ENCODE assay signal across 18 mouse cellular contexts in the genomic region with DNA sequence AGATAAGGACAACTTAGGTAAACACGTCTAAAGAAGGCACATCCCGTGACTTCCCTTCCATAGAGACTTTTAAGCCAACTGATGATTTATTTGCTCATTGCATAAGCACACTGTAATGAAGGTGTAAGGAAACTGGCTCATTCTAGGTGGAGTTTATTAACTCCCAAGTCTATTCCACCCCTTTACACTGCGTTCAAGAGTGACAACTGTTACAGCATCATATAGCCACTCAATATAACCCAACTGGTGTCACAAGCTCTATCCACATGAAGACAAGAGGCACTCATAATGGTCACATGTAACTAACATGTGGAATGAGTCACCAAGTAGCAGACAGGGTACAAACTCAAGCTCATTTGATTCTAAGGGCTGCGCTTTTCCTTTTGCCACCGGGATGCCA. TPM values are rescaled to one million over a fixed set of nuclear protein-coding genes. Genes with fewer than 3 reads are reported as not detected.
DNase-seq lines count a peak whose midpoint lies in the region; ATAC-seq and TF ChIP-seq lines count a peak whose summit lies in the region.
"Had no signal": no experiment of that assay in that cellular context is flagged by ENCODE, and none has a peak within 500 bp of the region (broad histone marks: within the 10 kb centered on the region; RNA-seq: fewer than 3 reads in every experiment).

No protein-coding gene starts in this region.

- TF ChIP-seq CTCF in lung, adult 2 months (IDR thresholded peaks at IDR 0.05; ENCODE audit: insufficient read depth, low read length): no peak
- TF ChIP-seq CTCF in intestine, postnatal 0 days (IDR thresholded peaks at IDR 0.05; ENCODE audit: low read depth): no peak
- TF ChIP-seq CTCF in forebrain, postnatal 0 days (IDR thresholded peaks at IDR 0.05; ENCODE audit: low read depth): no peak

- ATAC-seq in intestine, embryonic 14.5 days (replicated peaks; ENCODE audit: low FRiP score, low TSS enrichment, low read depth): peak; percentile 80
- ATAC-seq in intestine, postnatal 0 days: peak; percentile 83
- no peak; the same call in 1 of the 2 replicates for ATAC-seq in forebrain, postnatal 0 days
- ATAC-seq: activated CD4-positive, CD25-positive, alpha-beta regulatory T cell, adult 4 months; forebrain, embryonic 13.5 days; Patski had no signal

- peaks cover 3% of the 10 kb centered on the region; the same call in 1 of the 2 replicates for H3K9me3 ChIP-seq in intestine, embryonic 14.5 days (ENCODE audit: control insufficient read depth, low read length)
- no peaks in the 10 kb centered on the region for H3K9me3 ChIP-seq in intestine, postnatal 0 days (ENCODE audit: control insufficient read depth)
- H3K9me3 ChIP-seq in forebrain, postnatal 0 days (ENCODE audit: low read length): no peaks in the 10 kb centered on the region
- H3K9me3 ChIP-seq: embryonic facial prominence, embryonic 13.5 days; forebrain, embryonic 13.5 days; hindbrain, embryonic 15.5 days had no signal

- no peaks in the 10 kb centered on the region for H3K36me3 ChIP-seq in intestine, embryonic 14.5 days (ENCODE audit: control insufficient read depth, insufficient read depth, low read length)
- H3K36me3 ChIP-seq in intestine, postnatal 0 days (ENCODE audit: control insufficient read depth, insufficient read depth): no peaks in the 10 kb centered on the region
- H3K36me3 ChIP-seq in forebrain, postnatal 0 days (ENCODE audit: insufficient read depth): no peaks in the 10 kb centered on the region
- H3K36me3 ChIP-seq: embryonic facial prominence, embryonic 13.5 days; hindbrain, embryonic 15.5 days had no signal

- DNase-seq in lung, postnatal 36 days: peak; percentile 2
- DNase-seq in lung, adult 2 months: no peak
- DNase-seq in intestine, embryonic 14.5 days (ENCODE audit: low spot score): no peak
- DNase-seq in gastrocnemius, postnatal 14 days: no peak
- no peak for DNase-seq in forebrain, postnatal 0 days
- DNase-seq: adrenal gland, postnatal 14 days; cerebellum, adult 11-12 months; cerebellum, adult 9-11 months; cerebellum, postnatal 36 days; heart, postnatal 36 days had no signal

- 0 out of 2 replicates have a peak, but pooled peaks cover 2% of the 10 kb centered on the region for H3K27me3 ChIP-seq in intestine, embryonic 14.5 days (replicated peaks; ENCODE audit: control insufficient read depth, insufficient read depth, low read length)
- H3K27me3 ChIP-seq in intestine, postnatal 0 days (replicated peaks; ENCODE audit: control insufficient read depth, insufficient read depth, low read length): peaks cover 9% of the 10 kb centered on the region; the same call in 1 of the 2 replicates
- no peaks in the 10 kb centered on the region for H3K27me3 ChIP-seq in forebrain, postnatal 0 days (ENCODE audit: insufficient read depth, low read length)
- H3K27me3 ChIP-seq: CH12.LX; embryonic facial prominence, embryonic 13.5 days; forebrain, embryonic 13.5 days; heart, embryonic 12.5 days; hindbrain, embryonic 15.5 days; Patski had no signal

- intact Hi-C loops in gastrocnemius, postnatal 14 days (cut with DNase I; ENCODE audit: low total_unique reads): no loop called here

- no peak overlapping the region for H3K27ac ChIP-seq in intestine, embryonic 14.5 days (ENCODE audit: low read depth)
- H3K27ac ChIP-seq in intestine, postnatal 0 days (ENCODE audit: low read depth, low read length): no peak overlapping the region
- H3K27ac ChIP-seq in forebrain, postnatal 0 days (ENCODE audit: low read depth, low read length): no peak overlapping the region
- H3K27ac ChIP-seq: embryonic facial prominence, embryonic 13.5 days; forebrain, embryonic 13.5 days; hindbrain, embryonic 15.5 days had no signal

- WGBS in lung, adult 2 months: 46% methylated on average over 5 of the region's 5 CpGs
- 61% methylated on average over 5 of the region's 5 CpGs for WGBS in intestine, embryonic 14.5 days
- WGBS in intestine, postnatal 0 days: 50% methylated on average over 5 of the region's 5 CpGs
- 88% methylated on average over 5 of the region's 5 CpGs for WGBS in forebrain, postnatal 0 days

- no peak overlapping the region for H3K4me3 ChIP-seq in lung, adult 2 months (replicated peaks; ENCODE audit: extremely low read depth, low read depth, low read length)
- no peak overlapping the region for H3K4me3 ChIP-seq in intestine, embryonic 14.5 days (ENCODE audit: low read depth, low read length)
- H3K4me3 ChIP-seq in intestine, postnatal 0 days (ENCODE audit: low read depth, low read length): no peak overlapping the region
- H3K4me3 ChIP-seq in forebrain, postnatal 0 days (ENCODE audit: low read depth, low read length): no peak overlapping the region
- H3K4me3 ChIP-seq: embryonic facial prominence, embryonic 13.5 days; forebrain, embryonic 13.5 days; heart, embryonic 12.5 days; hindbrain, embryonic 15.5 days had no signal

- no peak for TF ChIP-seq POLR2A in lung, adult 2 months (IDR thresholded peaks at IDR 0.05; ENCODE audit: borderline replicate concordance, extremely low read depth, low read depth, low read length)

- H3K4me1 ChIP-seq in lung, adult 2 months (ENCODE audit: control insufficient read depth, insufficient read depth, low read length): no peaks in the 10 kb centered on the region
- H3K4me1 ChIP-seq in intestine, embryonic 14.5 days (replicated peaks; ENCODE audit: control insufficient read depth, insufficient read depth, low read length): no peaks in the 10 kb centered on the region
- H3K4me1 ChIP-seq in intestine, postnatal 0 days (replicated peaks; ENCODE audit: control insufficient read depth, insufficient read depth, low read length): 0 out of 2 replicates have a peak, but pooled peaks cover 9% of the 10 kb centered on the region
- no peaks in the 10 kb centered on the region for H3K4me1 ChIP-seq in forebrain, postnatal 0 days (ENCODE audit: insufficient read depth)
- H3K4me1 ChIP-seq: embryonic facial prominence, embryonic 13.5 days; forebrain, embryonic 13.5 days; hindbrain, embryonic 15.5 days had no signal

- H3K9ac ChIP-seq in intestine, embryonic 14.5 days (ENCODE audit: low read length): no peak overlapping the region
- H3K9ac ChIP-seq in intestine, postnatal 0 days (ENCODE audit: low read depth, low read length): no peak overlapping the region
- no peak overlapping the region for H3K9ac ChIP-seq in forebrain, postnatal 0 days
- H3K9ac ChIP-seq: embryonic facial prominence, embryonic 13.5 days; forebrain, embryonic 13.5 days; heart, embryonic 12.5 days; hindbrain, embryonic 15.5 days had no signal

- H3K4me2 ChIP-seq in intestine, embryonic 14.5 days (ENCODE audit: low read length): no peak overlapping the region
- no peak overlapping the region for H3K4me2 ChIP-seq in intestine, postnatal 0 days (replicated peaks; ENCODE audit: low read depth)
- no peak overlapping the region for H3K4me2 ChIP-seq in forebrain, postnatal 0 days (ENCODE audit: low read depth)
- H3K4me2 ChIP-seq: embryonic facial prominence, embryonic 13.5 days; forebrain, embryonic 13.5 days; heart, embryonic 12.5 days; hindbrain, embryonic 15.5 days had no signal

RNA-seq across cellular contexts. Expression of a gene that starts 34.5 kb away (rescaled TPM):
- polyA plus RNA-seq in lung, adult 2 months (2012; rRNA removed): 14.8 and 17.6 TPM in 2 replicates
- 77.9 and 84.9 TPM in 2 replicates for polyA plus RNA-seq in intestine, embryonic 14.5 days (2014; fragmentation: Nextera tagmentation; extraction: Ambion mirVana)
- polyA plus RNA-seq in intestine, postnatal 0 days (2015; fragmentation: Nextera tagmentation; extraction: Ambion mirVana): 106 and 113 TPM in 2 replicates
- total RNA-seq in gastrocnemius, postnatal 14 days (2021): 10 to 100 TPM; 24.6 to 27.1 TPM
- 67.9 and 69.9 TPM in 2 replicates for total RNA-seq in forebrain, postnatal 0 days (2014; rRNA removed)
- 149 and 163 TPM in 2 replicates for polyA plus RNA-seq in forebrain, postnatal 0 days (2015; fragmentation: Nextera tagmentation; extraction: Ambion mirVana)

RNA-seq across cellular contexts. Expression of a gene that starts 47.0 kb away (rescaled TPM):
- 13.4 and 17.4 TPM in 2 replicates for polyA plus RNA-seq in lung, adult 2 months (2012; rRNA removed)
- 19.7 and 23.0 TPM in 2 replicates for polyA plus RNA-seq in intestine, embryonic 14.5 days (2014; fragmentation: Nextera tagmentation; extraction: Ambion mirVana)
- 12.9 and 20.9 TPM in 2 replicates for polyA plus RNA-seq in intestine, postnatal 0 days (2015; fragmentation: Nextera tagmentation; extraction: Ambion mirVana)
- total RNA-seq in gastrocnemius, postnatal 14 days (2021): 1 to 10 TPM; 1.9 to 2.7 TPM
- 9.3 and 12.0 TPM in 2 replicates for total RNA-seq in forebrain, postnatal 0 days (2014; rRNA removed)
- polyA plus RNA-seq in forebrain, postnatal 0 days (2015; fragmentation: Nextera tagmentation; extraction: Ambion mirVana): 2.8 and 4.2 TPM in 2 replicates
